Mouse (Mus musculus) B cell, adult 2 months (primary cell): ENCODE measurements around the gene Mepce.

Experiments
- DNase-seq, 2 experiments: peaks; one replicate each; pipeline ENCODE4 v3.0.0; 2022

Gene Mepce

GRCm38 (mm10) chr5:137738516-137738915 lies 48.9 kb downstream of the Mepce start:
- no peak for DNase-seq

- no peak for DNase-seq
These were observed 50.0 kb downstream of the Mepce start for GRCm38 (mm10) chr5:137737400-137737940.

GRCm38 (mm10) chr5:137734289-137735061 lies 53.0 kb downstream of the Mepce start:
- no peak for DNase-seq

GRCm38 (mm10) chr5:137733638-137734288 lies 53.7 kb downstream of the Mepce start:
- no peak for DNase-seq
